Mouse (Mus musculus) neural tube, embryonic 11.5 days (tissue): ENCODE results near the gene Itpr1. TPM values are rescaled to one million over a fixed set of nuclear protein-coding genes. Genes with fewer than 3 reads are reported as not detected.
A peak's percentile ranks its signal among the peaks of the same experiment; 100 is the strongest.

Source experiments
- ATAC-seq: fragments of 200-750 bp; cut with Nextera tagmentation; 2 replicates; pipeline ENCODE4 v1.8.0; 2017; ENCODE audit warnings: moderate number of reproducible peaks, mild to moderate bottlenecking, moderate TSS enrichment, moderate library complexity; ENCODE audit not compliant: insufficient read depth, low FRiP score, low TSS enrichment
- DNase-seq: peaks from one replicate; pipeline ENCODE4 v3.0.0-alpha.2; 2015; ENCODE audit warnings: low spot score
- H3K27ac ChIP-seq: fragments of 300-500 bp; sonication (generic); 2 replicates; pipeline ENCODE4 v1.5.1; 2014; ENCODE audit warnings: low read depth, mild to moderate bottlenecking, low read length
- H3K27me3 ChIP-seq: fragments of 300-500 bp; sonication (generic); 2 replicates; pipeline ENCODE4 v1.6.1; 2014; ENCODE audit warnings: mild to moderate bottlenecking, low read length, mixed read lengths; ENCODE audit not compliant: control insufficient read depth, insufficient read depth
- H3K36me3 ChIP-seq: fragments of 300-500 bp; sonication (generic); 2 replicates; pipeline ENCODE4 v1.6.1; 2014; ENCODE audit warnings: mild to moderate bottlenecking, low read length, moderate library complexity, mixed read lengths; ENCODE audit not compliant: control insufficient read depth, insufficient read depth
- H3K4me1 ChIP-seq: fragments of 300-500 bp; sonication (generic); 2 replicates; pipeline ENCODE4 v1.6.1; 2014; ENCODE audit warnings: low read length, mixed read lengths; ENCODE audit not compliant: control insufficient read depth, insufficient read depth
- H3K4me2 ChIP-seq: fragments of 300-500 bp; sonication (generic); 2 replicates; pipeline ENCODE4 v1.6.1; 2014; ENCODE audit warnings: low read depth, mild to moderate bottlenecking, moderate library complexity
- H3K4me3 ChIP-seq: fragments of 300-500 bp; sonication (generic); 2 replicates; pipeline ENCODE4 v1.5.1; 2014; ENCODE audit warnings: low read depth, low read length
- H3K9ac ChIP-seq: fragments of 300-500 bp; sonication (generic); 2 replicates; pipeline ENCODE4 v1.6.1; 2014; ENCODE audit warnings: mild to moderate bottlenecking, low read length
- H3K9me3 ChIP-seq: fragments of 300-500 bp; sonication (generic); 2 replicates; pipeline ENCODE4 v1.6.1; 2016; ENCODE audit warnings: low read length; ENCODE audit not compliant: control insufficient read depth
- WGBS: fragments of 180-500 bp; shearing (Covaris S2); extraction: QIAGEN DNeasy Blood & Tissue Kit; methylation state at CpG from one replicate; pipeline ENCODE4 v1.1.7; 2014; 5-methylcytosine and 5-hydroxymethylcytosine counted together
- polyA plus RNA-seq: library from polyadenylated mRNA; unstranded; fragments of >200 nt; fragmentation: Nextera tagmentation; extraction: Ambion mirVana; gene quantifications from 2 replicates; pipeline ENCODE4 v1.2.1, GENCODE M21; 2014

The Itpr1 gene
- polyA plus RNA-seq, 1 experiment from 2014 or later: 8.4 TPM

GRCm38 (mm10) chr6:108454061-108454891 lies 241.4 kb downstream of the Itpr1 start:
- WGBS: 78% methylated on average over 16 of the region's 16 CpGs
- Histone ChIP-seq H3K4me1 (peaks cover 8% of the 10 kb centered on the region), H3K9me3 (no peaks in the 10 kb centered on the region), H3K4me3 (no peak overlapping the region), H3K4me2 (no peak overlapping the region), H3K27me3 (no peaks in the 10 kb centered on the region), H3K9ac (no peak overlapping the region), H3K27ac (no peak overlapping the region), H3K36me3 (no peaks in the 10 kb centered on the region)
- ATAC-seq (no peak), DNase-seq (no peak)

- Histone ChIP-seq H3K4me3 (no peak overlapping the region), H3K9ac (no peak overlapping the region), H3K36me3 (no peaks in the 10 kb centered on the region), H3K27me3 (no peaks in the 10 kb centered on the region), H3K27ac (no peak overlapping the region), H3K4me1 (peaks cover 8% of the 10 kb centered on the region), H3K9me3 (no peaks in the 10 kb centered on the region), H3K4me2 (no peak overlapping the region)
- no peak for ATAC-seq
- no peak for DNase-seq
- 90% methylated on average over 7 of the region's 7 CpGs for WGBS
Measured at GRCm38 (mm10) chr6:108454979-108455836, 242.3 kb downstream of the Itpr1 start.

GRCm38 (mm10) chr6:108456231-108457062 lies 243.6 kb downstream of the Itpr1 start:
- Histone ChIP-seq H3K4me1 (peaks cover 8% of the 10 kb centered on the region), H3K4me3 (no peak overlapping the region)

GRCm38 (mm10) chr6:108457063-108457405 lies 244.1 kb downstream of the Itpr1 start:
- H3K36me3 ChIP-seq: no peaks in the 10 kb centered on the region
- H3K4me1 ChIP-seq: peaks cover 8% of the 10 kb centered on the region
- peak overlapping the region; percentile 24; the same call in 1 of the 2 replicates for H3K4me2 ChIP-seq
- no peak overlapping the region for H3K4me3 ChIP-seq
- ATAC-seq (peak; percentile 33; the same call in 1 of the 2 replicates), DNase-seq (no peak)
- WGBS: 12% methylated on average over 5 of the region's 5 CpGs
- no peaks in the 10 kb centered on the region for H3K27me3 ChIP-seq
- no peak overlapping the region for H3K27ac ChIP-seq
- no peaks in the 10 kb centered on the region for H3K9me3 ChIP-seq
- H3K9ac ChIP-seq: no peak overlapping the region; the same call in 1 of the 2 replicates

More at GRCm38 (mm10) chr6:108456231-108457062, 243.6 kb downstream of the Itpr1 start:
- DNase-seq (no peak), ATAC-seq (peak; percentile 39; the same call in 1 of the 2 replicates)
- WGBS: 14% methylated on average over 18 of the region's 18 CpGs
- H3K4me2 ChIP-seq: peak overlapping the region; percentile 24
- H3K27ac ChIP-seq: no peak overlapping the region
- peak overlapping the region; percentile 18 for H3K9ac ChIP-seq
- no peaks in the 10 kb centered on the region for H3K9me3 ChIP-seq
- H3K36me3 ChIP-seq: no peaks in the 10 kb centered on the region
- no peaks in the 10 kb centered on the region for H3K27me3 ChIP-seq

GRCm38 (mm10) chr6:108457516-108458181 lies 244.8 kb downstream of the Itpr1 start:
- no peaks in the 10 kb centered on the region for H3K36me3 ChIP-seq
- H3K27me3 ChIP-seq: no peaks in the 10 kb centered on the region
- no peak overlapping the region for H3K4me2 ChIP-seq
- no peak overlapping the region for H3K27ac ChIP-seq
- no peak for DNase-seq
- no peaks in the 10 kb centered on the region for H3K9me3 ChIP-seq
- WGBS: 55% methylated on average over 14 of the region's 14 CpGs
- ATAC-seq: no peak
- no peak overlapping the region for H3K9ac ChIP-seq
- no peak overlapping the region for H3K4me3 ChIP-seq
- H3K4me1 ChIP-seq: peaks cover 8% of the 10 kb centered on the region

GRCm38 (mm10) chr6:108458182-108458571 lies 245.3 kb downstream of the Itpr1 start:
- Histone ChIP-seq H3K4me2 (no peak overlapping the region), H3K9me3 (no peaks in the 10 kb centered on the region), H3K27me3 (no peaks in the 10 kb centered on the region), H3K4me1 (peaks cover 8% of the 10 kb centered on the region), H3K4me3 (no peak overlapping the region), H3K36me3 (no peaks in the 10 kb centered on the region), H3K27ac (no peak overlapping the region), H3K9ac (no peak overlapping the region)
- ATAC-seq: no peak
- no peak for DNase-seq
- WGBS: 28% methylated on average over 2 of the region's 2 CpGs

- Histone ChIP-seq H3K27ac (no peak overlapping the region), H3K4me2 (no peak overlapping the region), H3K27me3 (no peaks in the 10 kb centered on the region), H3K4me1 (peaks cover 8% of the 10 kb centered on the region), H3K36me3 (no peaks in the 10 kb centered on the region), H3K9ac (no peak overlapping the region), H3K9me3 (no peaks in the 10 kb centered on the region), H3K4me3 (no peak overlapping the region)
- no peak for ATAC-seq
- no peak for DNase-seq
- WGBS: 91% methylated on average over 11 of the region's 11 CpGs
Measured at GRCm38 (mm10) chr6:108458826-108459225, 245.9 kb downstream of the Itpr1 start.
